Mouse (Mus musculus) Patski (cell line): ENCODE measurements at regions not wholly inside any gene's neighbourhood (a gene's known extent, or its start where the extent isn't known, plus 50 kb on each side); places are given as distances from the start of the nearest gene placed in this dataset.

Experiments
- ATAC-seq: fragments of 100-300 bp; one replicate; pipeline ENCODE4 v1.8.0; 2021
- CTCF ChIA-PET: fragments of 350-600 bp; sonication (Branson Sonifier 250); formaldehyde crosslinking; loops from one replicate; lab custom pipeline; 2022; ENCODE audit warnings: inconsistent platforms; lab: Charles Lee
- POLR2A ChIA-PET: fragments of 350-600 bp; sonication (Branson Sonifier 250); formaldehyde crosslinking; loops from one replicate; lab custom pipeline; 2022; ENCODE audit warnings: antibody characterized with exemption, inconsistent platforms; lab: Charles Lee
- DNase-seq: peaks from one replicate; pipeline ENCODE4 v3.0.0-alpha.2; 2011; ENCODE audit warnings: low read depth, low spot score
- H3K27me3 ChIP-seq: fragments of 371-371 bp; one replicate; pipeline ENCODE4 v1.5.1; 2021
- CTCF ChIP-seq: fragments of 100-300 bp; IDR thresholded peaks from one replicate; pipeline ENCODE4 v1.5.1; 2021
- in situ Hi-C: fragments of 300-500 bp; cut with MboI; formaldehyde crosslinking; loops from 3 replicates; pipeline ENCODE4 v1.11.1; 2018; ENCODE audit warnings: low pct_unique_long_range_greater_than_20kb, mixed read lengths

DNA sequence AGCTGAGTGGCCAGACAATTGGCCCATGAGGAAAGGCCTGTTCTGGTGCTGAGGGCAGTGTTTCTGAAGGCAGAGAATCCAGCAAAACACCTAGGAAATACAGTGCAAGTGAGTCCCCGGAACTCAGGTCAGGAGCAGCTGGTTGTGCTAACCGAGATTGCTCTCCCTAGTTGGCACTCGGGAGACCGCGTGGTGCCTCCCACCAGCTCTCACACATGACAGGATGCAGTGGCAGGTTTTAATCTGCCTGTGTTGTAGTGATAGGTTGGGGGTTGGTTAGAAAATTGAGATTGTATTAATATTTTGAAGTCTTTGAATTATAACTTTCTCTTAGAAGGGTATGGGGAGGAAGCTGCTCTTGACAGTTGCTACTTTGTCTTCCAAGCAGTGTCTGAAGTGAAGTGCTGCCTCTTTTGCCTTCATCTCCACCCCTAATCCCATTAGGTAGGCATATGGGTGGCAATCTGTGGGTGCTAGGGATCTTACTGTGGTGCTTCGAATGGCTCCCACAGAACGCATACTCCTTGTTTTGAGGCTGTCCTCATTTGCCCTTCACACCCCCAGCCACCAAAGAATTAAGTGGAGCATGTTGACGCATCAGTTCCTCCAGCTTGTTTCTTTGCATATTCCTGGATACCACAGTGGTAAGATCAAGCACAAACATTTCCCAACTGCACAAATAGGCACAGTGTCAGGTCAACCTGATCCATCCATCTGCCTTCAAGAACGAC lies 52.6 kb upstream of the Acsl3 start:
- CTCF ChIA-PET = interaction anchor here (0.9 to 2.2 kb wide), 2 partner anchors 10 to 19 kb away, joined by 3 to 12 read pairs; no protein-coding TSS in a partner anchor
- POLR2A ChIA-PET = no interaction called here
- DNase-seq (no peak), ATAC-seq (no peak)
- in situ Hi-C loops = no loop called here
- TF ChIP-seq CTCF = no peak
- no peaks in the 10 kb centered on the region for H3K27me3 ChIP-seq
